In genomic region chrX:162717837-162718236, GRCm38 (mm10) we compare ENCODE assay signal across 8 mouse cellular contexts. TPM values are rescaled to one million over a fixed set of nuclear protein-coding genes. Genes with fewer than 3 reads are reported as not detected.
DNase-seq lines count a peak whose midpoint lies in the region; ATAC-seq and TF ChIP-seq lines count a peak whose summit lies in the region.
"Had no signal": no experiment of that assay in that cellular context is flagged by ENCODE, and none has a peak within 500 bp of the region (broad histone marks: within the 10 kb centered on the region; RNA-seq: fewer than 3 reads in every experiment).

No protein-coding gene starts in this region.

- H3K36me3 ChIP-seq in intestine, embryonic 16.5 days (ENCODE audit: control insufficient read depth, insufficient read depth, low read length): no peaks in the 10 kb centered on the region
- no peaks in the 10 kb centered on the region for H3K36me3 ChIP-seq in liver, embryonic 16.5 days (ENCODE audit: control insufficient read depth, insufficient read depth)
- H3K36me3 ChIP-seq: midbrain, embryonic 12.5 days had no signal

- no peaks in the 10 kb centered on the region for H3K27me3 ChIP-seq in intestine, embryonic 16.5 days (replicated peaks; ENCODE audit: control insufficient read depth, insufficient read depth, low read length)
- H3K27me3 ChIP-seq in liver, embryonic 16.5 days (ENCODE audit: control insufficient read depth, insufficient read depth, low read depth, low read length): no peaks in the 10 kb centered on the region

- WGBS in intestine, embryonic 16.5 days: 29% methylated on average over 5 of the region's 5 CpGs
- 39% methylated on average over 5 of the region's 5 CpGs for WGBS in liver, embryonic 16.5 days (ENCODE audit: insufficient replicate concordance)

- no peaks in the 10 kb centered on the region for H3K9me3 ChIP-seq in intestine, embryonic 16.5 days (ENCODE audit: control insufficient read depth, low read length)
- H3K9me3 ChIP-seq in liver, embryonic 16.5 days (replicated peaks; ENCODE audit: control insufficient read depth, low read length): no peaks in the 10 kb centered on the region
- H3K9me3 ChIP-seq: midbrain, embryonic 12.5 days had no signal

- peak; percentile 48 for DNase-seq in urinary bladder, postnatal 25 days (ENCODE audit: low spot score)
- no peak for DNase-seq in urinary bladder, postnatal 4 days (ENCODE audit: low spot score in 2 of 2)
- peak; percentile 69 for DNase-seq in adipocyte (ENCODE audit: low spot score)
- peak; percentile 11 for DNase-seq in spleen, adult 12 weeks (ENCODE audit: low spot score)

- H3K4me2 ChIP-seq in intestine, embryonic 16.5 days (ENCODE audit: low read depth, low read length): no peak overlapping the region
- H3K4me2 ChIP-seq in liver, embryonic 16.5 days (ENCODE audit: low read depth, low read length): no peak overlapping the region
- H3K4me2 ChIP-seq: midbrain, embryonic 12.5 days had no signal

- H3K4me3 ChIP-seq in cortical plate, adult 2 months (ENCODE audit: insufficient read depth, low read length): no peak overlapping the region
- H3K4me3 ChIP-seq in intestine, embryonic 16.5 days (ENCODE audit: low read length): no peak overlapping the region
- H3K4me3 ChIP-seq in liver, embryonic 16.5 days (ENCODE audit: low read depth, low read length): no peak overlapping the region
- H3K4me3 ChIP-seq: midbrain, embryonic 12.5 days had no signal

- H3K27ac ChIP-seq in cortical plate, adult 2 months (ENCODE audit: insufficient read depth, low read length): no peak overlapping the region
- no peak overlapping the region for H3K27ac ChIP-seq in intestine, embryonic 16.5 days (ENCODE audit: low read length)
- H3K27ac ChIP-seq in liver, embryonic 16.5 days (ENCODE audit: low read length): no peak overlapping the region
- H3K27ac ChIP-seq: midbrain, embryonic 12.5 days had no signal

- TF ChIP-seq POLR2A in cortical plate, adult 2 months (IDR thresholded peaks at IDR 0.05; ENCODE audit: extremely low read depth, insufficient read depth, low read length): no peak

- H3K9ac ChIP-seq in intestine, embryonic 16.5 days (ENCODE audit: low read depth, low read length): no peak overlapping the region
- H3K9ac ChIP-seq in liver, embryonic 16.5 days (ENCODE audit: low read depth, low read length): no peak overlapping the region
- H3K9ac ChIP-seq: midbrain, embryonic 12.5 days had no signal

- peak; percentile 28; the same call in 1 of the 2 replicates for ATAC-seq in intestine, embryonic 16.5 days
- ATAC-seq in liver, embryonic 16.5 days (ENCODE audit: low read depth): peak; percentile 43; the same call in 1 of the 2 replicates

- no peaks in the 10 kb centered on the region for H3K4me1 ChIP-seq in cortical plate, adult 2 months (ENCODE audit: control insufficient read depth, insufficient read depth, low read length)
- no peaks in the 10 kb centered on the region for H3K4me1 ChIP-seq in intestine, embryonic 16.5 days (ENCODE audit: control insufficient read depth, insufficient read depth, low read length)
- H3K4me1 ChIP-seq in liver, embryonic 16.5 days (ENCODE audit: control insufficient read depth, low read depth, low read length): no peaks in the 10 kb centered on the region
- H3K4me1 ChIP-seq: midbrain, embryonic 12.5 days had no signal

- TF ChIP-seq CTCF in cortical plate, adult 2 months (IDR thresholded peaks at IDR 0.05; ENCODE audit: extremely low read depth, insufficient read depth, low read length): peak; percentile 39

RNA-seq across cellular contexts. Expression of gene Rbbp7, which starts 42.4 kb away (rescaled TPM):
- 121 and 125 TPM in 2 replicates for polyA plus RNA-seq in cortical plate, adult 2 months (2012; rRNA removed)
- 909 and 942 TPM in 2 replicates for polyA plus RNA-seq in intestine, embryonic 16.5 days (2015; fragmentation: Nextera tagmentation; extraction: Ambion mirVana)
- polyA plus RNA-seq in liver, embryonic 16.5 days (2015; fragmentation: Nextera tagmentation; extraction: Ambion mirVana): 354 and 355 TPM in 2 replicates

Comparison
In these comparisons a context has a peak if more than half of its experiments do, and no peak if none do; other contexts are left out.
1. DNase-seq: peak in urinary bladder, postnatal 25 days (single experiment), adipocyte (single experiment) and spleen, adult 12 weeks (single experiment); none in urinary bladder, postnatal 4 days (0 of 2).